Mouse (Mus musculus): ENCODE measurements around the gene L2hgdh.

DNA sequence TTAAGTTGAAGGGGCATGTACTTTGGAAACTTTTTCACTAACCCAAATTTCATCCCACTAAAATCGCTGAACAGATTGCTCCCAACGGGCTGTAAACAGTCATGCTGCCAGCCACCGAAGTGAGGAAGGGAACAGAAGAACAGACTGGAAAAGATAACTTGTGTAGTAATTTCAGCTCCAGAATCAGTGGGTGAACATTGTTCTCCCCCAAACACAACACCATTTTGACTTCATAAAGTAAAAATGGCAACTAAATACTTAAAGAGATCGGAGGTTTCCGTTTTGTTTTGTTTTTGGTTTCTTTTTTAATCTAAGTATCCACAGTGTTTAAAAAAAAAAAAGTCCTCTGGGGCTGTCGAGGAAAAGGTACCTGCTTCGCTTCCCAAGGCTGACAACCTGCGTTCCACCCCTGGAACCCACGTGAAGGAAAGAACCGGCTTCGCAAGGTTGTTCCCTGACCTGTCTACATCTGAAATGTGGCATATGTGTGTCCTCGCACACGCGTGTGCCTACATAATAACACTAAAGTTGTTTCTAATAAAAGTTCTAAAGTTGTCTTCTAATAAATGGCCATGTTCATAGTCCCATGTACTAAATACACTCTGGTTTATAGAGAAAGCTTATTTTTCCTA is 41.8 kb downstream of the L2hgdh start:
- TF ChIP-seq TAL1 (IDR thresholded peaks at IDR 0.05; ENCODE audit: low read length) (no peak), GATA1 (IDR thresholded peaks at IDR 0.05; ENCODE audit: low read length) (no peak)

Data from erythroblast, embryonic 14.5 days (primary cell).